Mouse (Mus musculus) neural tube, embryonic 13.5 days (tissue): ENCODE measurements around the gene Ano9. TPM values are rescaled to one million over a fixed set of nuclear protein-coding genes. Genes with fewer than 3 reads are reported as not detected.

Experiments used
- ATAC-seq: fragments of 200-750 bp; cut with Nextera tagmentation; 2 replicates; pipeline ENCODE4 v1.8.0; 2017; ENCODE audit warnings: low read depth, mild to moderate bottlenecking, moderate TSS enrichment, moderate library complexity
- H3K27ac ChIP-seq: fragments of 300-500 bp; sonication (generic); replicated peaks from 2 replicates; pipeline ENCODE4 v1.5.1; 2015; ENCODE audit warnings: moderate library complexity, mild to moderate bottlenecking, inconsistent platforms
- H3K27me3 ChIP-seq: fragments of 300-500 bp; sonication (generic); 2 replicates; pipeline ENCODE4 v1.6.1; 2015; ENCODE audit warnings: mild to moderate bottlenecking, inconsistent platforms
- H3K36me3 ChIP-seq: fragments of 300-500 bp; sonication (generic); 2 replicates; pipeline ENCODE4 v1.6.1; 2015; ENCODE audit warnings: mild to moderate bottlenecking, inconsistent platforms
- H3K4me1 ChIP-seq: fragments of 300-500 bp; sonication (generic); replicated peaks from 2 replicates; pipeline ENCODE4 v1.6.1; 2015; ENCODE audit warnings: inconsistent platforms
- H3K4me2 ChIP-seq: fragments of 300-500 bp; sonication (generic); 2 replicates; pipeline ENCODE4 v1.6.1; 2015; ENCODE audit warnings: inconsistent platforms, mild to moderate bottlenecking, moderate library complexity
- H3K4me3 ChIP-seq: fragments of 300-500 bp; sonication (generic); 2 replicates; pipeline ENCODE4 v1.5.1; 2015; ENCODE audit warnings: mild to moderate bottlenecking, inconsistent platforms
- H3K9ac ChIP-seq: fragments of 300-500 bp; sonication (generic); 2 replicates; pipeline ENCODE4 v1.6.1; 2015; ENCODE audit warnings: moderate library complexity, mild to moderate bottlenecking, inconsistent platforms
- H3K9me3 ChIP-seq: fragments of 300-500 bp; sonication (generic); 2 replicates; pipeline ENCODE4 v1.6.1; 2016; ENCODE audit warnings: inconsistent platforms
- WGBS: fragments of 180-500 bp; shearing (Covaris S2); methylation state at CpG from one replicate; pipeline ENCODE4 v1.1.7; 2015; 5-methylcytosine and 5-hydroxymethylcytosine counted together
- polyA plus RNA-seq: library from polyadenylated mRNA; unstranded; fragments of >200 nt; fragmentation: Nextera tagmentation; extraction: Ambion mirVana; gene quantifications from 2 replicates; pipeline ENCODE4 v1.2.1, GENCODE M21; 2015

The Ano9 gene
- polyA plus RNA-seq, 1 experiment from 2014 or later, result 0.27 TPM

DNA sequence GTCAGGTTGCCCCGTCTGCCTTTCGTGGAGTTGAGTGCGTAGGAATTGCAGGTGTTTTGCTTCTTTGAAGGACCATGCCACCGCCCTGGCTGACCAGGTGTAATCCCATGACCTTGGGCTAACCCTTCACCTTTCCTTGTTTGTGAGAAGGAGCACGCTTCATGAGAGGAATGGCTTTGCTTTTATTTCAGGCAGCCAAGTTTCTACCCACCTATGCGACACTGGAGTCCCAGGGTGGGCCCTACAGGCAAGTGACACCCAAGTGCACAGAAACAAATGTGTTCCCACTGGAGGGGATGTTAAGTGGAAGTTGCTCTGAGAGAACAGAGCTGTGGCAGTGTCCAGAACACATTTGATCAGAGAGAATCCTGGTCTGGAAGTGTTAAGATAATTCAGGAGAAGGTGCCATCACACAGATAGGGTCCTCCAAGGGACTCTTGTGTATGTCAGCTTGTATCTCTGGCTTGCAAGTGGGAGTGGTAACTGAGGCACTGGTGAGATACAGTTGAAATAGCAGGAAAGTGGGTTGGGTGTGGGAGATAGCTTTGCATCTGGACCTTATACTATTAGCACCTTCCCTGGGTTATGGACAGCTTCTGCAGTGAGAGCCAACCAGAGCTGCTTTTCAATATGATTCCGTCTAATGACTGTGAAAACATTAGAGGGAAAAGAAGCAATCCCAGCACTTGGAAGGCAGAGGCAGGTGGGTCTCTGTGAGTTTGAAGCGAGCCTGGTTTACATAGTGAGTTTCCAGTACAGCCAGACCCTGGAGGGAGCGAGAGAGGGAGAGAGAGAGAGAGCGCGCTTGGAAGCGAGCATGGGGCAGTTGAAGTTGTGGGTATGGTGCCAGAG is 14.5 kb upstream of the Ano9 start:
- Histone ChIP-seq H3K27me3 (no peaks in the 10 kb centered on the region), H3K27ac (no peak overlapping the region), H3K4me3 (peak overlapping the region; percentile 87), H3K4me1 (peaks cover 22% of the 10 kb centered on the region), H3K4me2 (peak overlapping the region; percentile 91), H3K36me3 (peaks cover 22% of the 10 kb centered on the region), H3K9me3 (no peaks in the 10 kb centered on the region), H3K9ac (peak overlapping the region; percentile 95)
- no peak for ATAC-seq
- WGBS, result 60% methylated on average over 12 of the region's 12 CpGs

DNA sequence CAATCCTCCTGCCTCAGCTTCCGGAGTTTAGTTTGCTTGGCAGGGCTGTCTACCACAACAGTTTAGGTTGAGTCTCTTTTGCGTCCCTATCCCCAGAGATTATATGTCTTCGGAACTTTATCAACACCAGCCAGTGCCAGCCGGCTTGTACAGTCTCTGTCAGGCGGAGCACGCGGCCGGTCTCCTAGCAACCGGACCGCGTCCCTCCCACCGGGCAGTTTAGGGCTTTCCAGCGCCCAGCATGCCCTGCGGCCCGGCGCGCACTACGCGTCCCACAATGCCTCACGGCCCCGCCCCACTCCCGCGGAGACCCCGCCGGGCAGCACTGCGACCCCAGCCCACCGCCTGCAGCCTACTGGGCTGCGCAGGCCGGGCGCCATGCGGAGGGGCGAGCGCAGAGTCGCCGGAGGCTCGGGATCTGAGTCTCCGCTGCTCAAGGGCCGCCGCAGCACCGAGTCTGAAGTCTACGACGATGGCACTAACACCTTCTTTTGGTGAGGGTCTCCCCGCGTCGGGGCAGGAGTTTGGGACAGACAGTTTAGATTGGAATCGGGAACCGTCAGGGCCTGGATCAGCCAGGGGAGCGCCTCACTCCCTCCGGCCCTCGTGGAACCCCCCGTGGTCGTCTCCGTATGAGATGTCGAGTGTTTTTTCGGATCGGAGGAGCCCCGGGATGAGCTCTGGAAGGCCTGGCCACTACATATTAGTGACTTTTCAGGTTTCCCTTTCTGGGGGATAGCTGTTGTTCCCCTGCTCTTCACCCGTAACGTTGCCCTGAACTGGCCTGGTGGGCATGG is 13.6 kb upstream of the Ano9 start:
- Histone ChIP-seq H3K4me2 (peak overlapping the region; percentile 91), H3K4me3 (peak overlapping the region; percentile 87), H3K9ac (peak overlapping the region; percentile 95), H3K4me1 (peaks cover 22% of the 10 kb centered on the region), H3K36me3 (peaks cover 13% of the 10 kb centered on the region), H3K27me3 (no peaks in the 10 kb centered on the region), H3K27ac (peak overlapping the region; percentile 69; the same call in 1 of the 2 replicates), H3K9me3 (no peaks in the 10 kb centered on the region)
- WGBS, result under 1% methylated on average over 59 of the region's 59 CpGs
- peak; percentile 98 for ATAC-seq

DNA sequence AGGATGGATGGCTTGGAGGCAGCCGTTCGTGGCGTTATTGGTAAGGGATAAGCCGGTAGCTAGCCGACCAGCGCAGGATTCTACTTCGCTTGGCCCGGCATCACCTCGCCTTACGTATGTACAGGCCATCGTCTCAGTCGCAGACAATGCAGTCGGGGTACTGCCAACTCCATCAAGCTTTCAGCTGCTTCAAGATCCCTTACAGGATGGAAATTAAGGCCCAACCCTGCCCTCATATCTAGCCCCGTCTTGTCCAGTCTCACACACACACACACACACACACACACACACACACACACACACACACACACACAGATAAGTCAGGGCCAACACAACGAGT is 5.9 kb upstream of the Ano9 start:
- 2% methylated on average over 15 of the region's 15 CpGs for WGBS

DNA sequence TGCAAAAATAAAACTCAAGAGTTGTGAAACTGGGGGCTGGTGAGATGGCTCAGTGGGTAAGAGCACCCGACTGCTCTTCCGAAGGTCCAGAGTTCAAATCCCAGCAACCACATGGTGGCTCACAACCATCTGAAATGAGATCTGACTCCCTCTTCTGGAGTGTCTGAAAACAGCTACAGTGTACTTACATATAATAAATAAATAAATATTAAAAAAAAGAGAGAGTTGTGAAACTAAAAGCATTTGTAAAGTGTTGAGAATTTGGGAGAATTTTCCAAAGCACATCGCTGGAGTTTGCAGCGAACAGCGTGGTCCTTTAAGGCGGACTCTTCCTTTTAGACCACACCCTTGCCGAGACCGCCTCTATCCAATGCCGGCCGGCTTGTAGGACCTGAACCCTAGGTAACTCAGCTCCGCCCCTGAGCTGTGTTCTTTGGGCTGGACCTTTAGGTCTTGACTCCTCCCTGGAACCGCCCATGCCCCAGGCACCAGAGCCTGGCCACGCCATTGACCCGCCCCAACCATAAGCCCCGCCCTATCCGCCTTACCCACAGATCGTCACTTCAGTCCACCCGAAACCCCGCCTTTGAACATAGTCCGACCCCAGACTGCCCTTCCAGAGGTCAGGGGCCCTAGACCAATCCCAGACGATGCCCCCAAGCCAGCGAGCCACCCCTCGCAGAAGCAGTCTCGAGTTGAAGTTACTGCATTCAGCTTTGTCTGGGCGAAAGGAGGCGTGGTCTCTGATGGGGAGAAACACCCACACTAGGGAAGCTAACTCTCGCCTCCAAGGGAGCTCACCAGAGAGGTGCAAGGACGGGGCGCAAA is 5.3 kb upstream of the Ano9 start:
- no peaks in the 10 kb centered on the region for H3K36me3 ChIP-seq
- peak overlapping the region; percentile 74 for H3K9ac ChIP-seq
- ATAC-seq, result peak; percentile 97
- H3K4me3 ChIP-seq, result peak overlapping the region; percentile 62
- peak overlapping the region; percentile 88 for H3K27ac ChIP-seq
- 2% methylated on average over 29 of the region's 29 CpGs for WGBS
- H3K27me3 ChIP-seq, result no peaks in the 10 kb centered on the region
- H3K4me1 ChIP-seq, result peaks cover 7% of the 10 kb centered on the region; the same call in 1 of the 2 replicates
- H3K4me2 ChIP-seq, result peak overlapping the region; percentile 69
- H3K9me3 ChIP-seq, result no peaks in the 10 kb centered on the region

More for the DNA sequence above, 5.9 kb upstream of the Ano9 start:
- H3K4me1 ChIP-seq, result peaks cover 7% of the 10 kb centered on the region; the same call in 1 of the 2 replicates
- H3K9ac ChIP-seq, result peak overlapping the region; percentile 74
- H3K27ac ChIP-seq, result peak overlapping the region; percentile 88
- no peaks in the 10 kb centered on the region for H3K9me3 ChIP-seq
- peak overlapping the region; percentile 69 for H3K4me2 ChIP-seq
- ATAC-seq, result peak; percentile 34; the same call in 1 of the 2 replicates
- no peaks in the 10 kb centered on the region for H3K27me3 ChIP-seq
- peak overlapping the region; percentile 62 for H3K4me3 ChIP-seq
- H3K36me3 ChIP-seq, result no peaks in the 10 kb centered on the region

DNA sequence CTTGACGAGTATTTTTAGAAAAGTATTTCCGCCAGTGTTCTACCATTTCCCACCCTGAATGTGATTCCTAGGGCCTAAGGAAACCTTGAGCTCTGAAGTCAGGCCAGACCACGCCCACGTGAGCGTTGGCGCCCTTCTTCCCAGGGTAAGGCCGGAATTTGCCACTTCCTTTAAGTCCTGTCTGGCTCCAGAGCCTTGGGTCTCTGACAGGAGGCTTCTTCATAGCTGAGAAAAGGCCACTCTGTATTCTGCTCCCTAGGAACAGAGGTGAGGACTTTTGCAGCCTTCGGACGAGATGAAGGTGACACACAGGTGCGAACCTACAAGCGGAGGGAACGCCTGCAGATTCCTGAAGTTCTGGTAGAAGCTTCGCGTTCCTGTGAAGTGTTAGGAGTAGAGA is 4.6 kb upstream of the Ano9 start, which contains the start of gene Ptdss2:
Ptdss2 (plus strand) TSS at position 138 of the 400 bp plus-strand sequence.
- 59% methylated on average over 14 of the region's 14 CpGs for WGBS
- Histone ChIP-seq H3K4me3 (peak within 1 kb of the TSS; percentile 62), H3K36me3 (no peaks in the 10 kb centered on the region), H3K9me3 (no peaks in the 10 kb centered on the region), H3K9ac (peak within 1 kb of the TSS; percentile 74), H3K4me2 (peak within 1 kb of the TSS; percentile 69), H3K27ac (peak within 1 kb of the TSS; percentile 88), H3K4me1 (peaks cover 7% of the 10 kb centered on the region; the same call in 1 of the 2 replicates), H3K27me3 (peaks cover 5% of the 10 kb centered on the region)
- ATAC-seq, result no peak

DNA sequence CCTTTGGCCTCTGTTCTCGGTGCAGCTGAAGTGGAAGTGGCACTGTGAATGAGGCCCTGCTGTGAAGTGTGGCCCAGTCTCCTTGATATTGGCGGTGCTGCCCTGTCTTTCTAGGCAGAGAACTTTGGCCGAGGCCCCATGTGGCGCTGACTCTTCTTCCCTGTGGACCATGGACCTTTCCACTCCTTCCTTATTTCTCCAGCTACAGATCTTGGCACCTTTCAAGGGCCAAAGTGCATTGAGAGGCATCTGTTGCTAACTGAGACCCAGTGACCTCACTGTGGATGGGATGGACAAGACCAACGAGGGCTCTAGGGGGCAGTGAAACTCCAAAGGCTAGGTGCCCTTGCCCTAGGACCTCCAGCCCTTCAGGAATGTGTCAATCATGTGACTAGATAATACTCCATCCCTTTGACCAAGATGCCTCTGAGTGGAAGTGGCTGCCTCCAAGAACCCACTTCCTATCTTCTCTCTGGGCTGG is 3.5 kb upstream of the Ano9 start:
- Histone ChIP-seq H3K9me3 (no peaks in the 10 kb centered on the region), H3K36me3 (no peaks in the 10 kb centered on the region), H3K27me3 (peaks cover 7% of the 10 kb centered on the region), H3K4me2 (no peak overlapping the region), H3K9ac (no peak overlapping the region), H3K4me3 (no peak overlapping the region), H3K27ac (no peak overlapping the region), H3K4me1 (peaks cover 7% of the 10 kb centered on the region; the same call in 1 of the 2 replicates)
- ATAC-seq, result no peak
- WGBS, result 83% methylated on average over 5 of the region's 5 CpGs

DNA sequence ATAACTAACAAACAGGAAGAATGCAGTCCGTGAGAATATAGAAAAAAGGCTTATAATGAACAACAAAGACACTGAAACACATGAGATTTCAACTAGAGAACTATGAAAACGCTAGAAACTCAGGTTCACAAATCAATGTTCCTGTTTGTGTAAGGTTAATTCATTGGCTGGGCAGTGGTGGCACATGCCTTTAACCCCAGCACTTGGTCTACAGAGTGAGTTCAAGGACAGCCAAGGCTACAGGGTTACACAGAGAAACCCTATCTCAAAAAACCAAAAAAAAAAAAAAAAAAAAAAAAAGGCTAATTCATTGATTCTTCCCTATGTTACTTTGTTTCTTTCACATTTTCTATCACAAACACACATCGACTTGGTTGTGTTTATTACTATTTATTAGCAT is 3.0 kb upstream of the Ano9 start:
- no peak for ATAC-seq
- no peak overlapping the region for H3K9ac ChIP-seq
- H3K9me3 ChIP-seq, result no peaks in the 10 kb centered on the region
- 90% methylated on average over 3 of the region's 3 CpGs for WGBS
- no peaks in the 10 kb centered on the region for H3K36me3 ChIP-seq
- peaks cover 7% of the 10 kb centered on the region; the same call in 1 of the 2 replicates for H3K4me1 ChIP-seq
- H3K4me2 ChIP-seq, result no peak overlapping the region
- H3K27me3 ChIP-seq, result peaks cover 7% of the 10 kb centered on the region
- no peak overlapping the region for H3K4me3 ChIP-seq
- no peak overlapping the region for H3K27ac ChIP-seq

DNA sequence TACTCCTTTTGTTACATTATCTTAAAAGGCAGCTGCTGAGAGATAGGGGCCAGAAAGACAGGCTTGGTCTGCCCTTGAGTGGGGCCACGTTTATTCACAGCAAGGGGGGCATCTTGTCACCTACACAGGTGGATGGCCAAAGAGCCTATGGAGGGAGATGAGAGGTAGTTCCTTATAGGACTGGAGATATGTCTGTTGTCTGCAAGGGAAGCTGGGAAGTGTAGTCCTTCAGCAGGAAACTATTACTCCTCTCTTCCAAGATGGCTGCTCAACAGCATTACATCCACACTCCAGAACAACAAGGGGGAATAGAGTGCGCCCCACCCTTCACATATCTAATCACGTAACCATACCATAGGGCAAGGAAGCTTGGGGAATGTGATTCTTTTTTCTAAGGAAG is 1.9 kb upstream of the Ano9 start:
- H3K4me1 ChIP-seq, result peaks cover 7% of the 10 kb centered on the region; the same call in 1 of the 2 replicates
- WGBS, result 72% methylated on average over 3 of the region's 3 CpGs
- no peak for ATAC-seq
- no peak overlapping the region for H3K27ac ChIP-seq
- H3K36me3 ChIP-seq, result no peaks in the 10 kb centered on the region
- H3K9ac ChIP-seq, result no peak overlapping the region
- H3K9me3 ChIP-seq, result no peaks in the 10 kb centered on the region
- H3K4me3 ChIP-seq, result no peak overlapping the region
- peaks cover 11% of the 10 kb centered on the region for H3K27me3 ChIP-seq
- no peak overlapping the region for H3K4me2 ChIP-seq

DNA sequence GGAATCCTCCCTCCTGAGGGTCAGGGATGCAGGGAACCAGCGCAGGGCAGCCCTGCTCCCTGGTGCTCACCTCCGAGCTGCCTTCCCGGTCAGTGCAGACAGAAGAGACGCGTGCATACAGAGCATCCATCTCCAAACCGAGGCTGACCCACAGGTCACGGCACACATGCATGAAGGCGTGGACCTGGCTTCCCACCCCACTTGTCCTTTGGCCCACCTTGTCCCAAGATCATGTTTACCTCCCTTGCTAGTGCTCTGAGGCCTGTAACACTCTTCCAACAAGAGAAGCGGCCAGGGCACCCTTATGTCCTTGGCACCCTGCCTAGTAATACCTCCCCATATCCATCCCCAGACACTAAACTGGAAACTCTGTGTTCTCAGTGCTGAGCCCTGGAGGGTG is 1.7 kb downstream of the Ano9 start:
- no peak for ATAC-seq
- no peak overlapping the region for H3K4me3 ChIP-seq
- H3K27me3 ChIP-seq, result peaks cover 11% of the 10 kb centered on the region
- no peaks in the 10 kb centered on the region for H3K36me3 ChIP-seq
- H3K9ac ChIP-seq, result no peak overlapping the region
- no peaks in the 10 kb centered on the region for H3K9me3 ChIP-seq
- H3K27ac ChIP-seq, result no peak overlapping the region
- no peaks in the 10 kb centered on the region for H3K4me1 ChIP-seq
- WGBS, result 91% methylated on average over 9 of the region's 9 CpGs
- no peak overlapping the region for H3K4me2 ChIP-seq

DNA sequence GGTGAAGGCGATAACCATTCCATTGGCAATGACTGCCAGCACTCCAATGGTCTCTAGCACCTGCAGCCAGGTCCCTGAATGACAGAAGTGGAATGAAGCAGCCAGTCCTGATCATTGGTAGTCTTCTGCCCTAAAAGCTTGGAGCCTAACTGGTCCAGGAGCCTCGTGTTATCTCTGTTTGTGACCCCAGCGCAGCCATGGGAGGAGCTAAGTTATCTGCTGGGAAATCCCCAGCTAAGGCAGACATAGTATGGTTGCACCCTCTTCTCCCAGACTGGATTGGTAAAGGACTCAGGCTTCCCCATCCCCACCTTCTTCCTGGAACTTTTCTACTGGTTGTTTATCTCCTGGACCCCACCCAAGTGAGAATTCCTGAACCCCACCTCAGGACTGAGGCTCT is 14.4 kb downstream of the Ano9 start:
- H3K27me3 ChIP-seq, result peaks cover 46% of the 10 kb centered on the region
- H3K4me3 ChIP-seq, result no peak overlapping the region
- 75% methylated on average over 3 of the region's 3 CpGs for WGBS
- no peaks in the 10 kb centered on the region for H3K9me3 ChIP-seq
- no peaks in the 10 kb centered on the region for H3K36me3 ChIP-seq
- no peak overlapping the region for H3K9ac ChIP-seq
- H3K4me1 ChIP-seq, result peaks cover 12% of the 10 kb centered on the region
- ATAC-seq, result no peak
- no peak overlapping the region for H3K27ac ChIP-seq
- no peak overlapping the region for H3K4me2 ChIP-seq

DNA sequence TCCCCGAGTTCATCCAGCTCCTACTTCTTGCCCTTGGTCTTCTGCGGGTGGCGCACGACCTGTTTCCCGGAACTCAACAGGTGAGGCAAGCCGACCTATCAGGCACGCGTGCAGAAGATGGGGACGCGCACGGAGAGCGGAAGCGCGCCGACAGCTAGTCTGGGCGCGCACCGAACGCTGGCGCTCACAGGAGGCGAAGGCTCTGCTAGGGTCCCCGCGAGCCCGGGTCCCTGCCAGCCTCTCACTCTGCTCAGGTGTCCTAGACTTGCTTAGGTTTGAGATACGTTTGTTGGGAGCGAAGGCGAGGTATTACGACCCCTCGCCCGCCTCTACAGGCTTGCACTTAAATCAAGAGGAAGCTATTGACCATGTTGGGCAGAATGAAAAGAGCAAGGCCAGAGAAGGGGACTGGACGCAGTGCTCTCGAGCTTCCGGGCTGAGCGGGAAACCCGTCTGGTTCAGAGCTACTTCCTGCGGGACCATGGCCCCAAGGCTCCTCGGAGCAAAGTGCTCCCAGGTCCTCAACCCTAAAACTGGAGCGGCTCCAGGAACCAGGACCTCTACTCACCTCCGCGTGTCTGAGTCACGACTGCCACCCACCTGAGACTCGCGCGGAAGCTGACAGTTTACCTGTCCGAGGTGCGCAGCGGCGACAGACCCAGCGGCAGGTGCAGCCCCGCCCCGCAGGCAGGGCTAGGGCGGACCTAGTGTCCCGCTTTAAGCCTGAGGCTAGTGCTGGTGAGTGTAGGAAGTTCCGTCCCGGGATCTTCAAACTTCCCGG is 17.5 kb downstream of the Ano9 start, which contains the start of gene Sigirr:
Sigirr (minus strand) TSS at position 662 of the 781 bp plus-strand sequence.
- peak; percentile 59; the same call in 1 of the 2 replicates for ATAC-seq
- WGBS, result 2% methylated on average over 56 of the region's 56 CpGs
- Histone ChIP-seq H3K4me3 (peak within 1 kb of the TSS; percentile 39), H3K27ac (no peak within 1 kb of the TSS), H3K4me1 (peaks cover 12% of the 10 kb centered on the region), H3K9ac (peak within 1 kb of the TSS; percentile 55), H3K27me3 (peaks cover 51% of the 10 kb centered on the region), H3K4me2 (peak within 1 kb of the TSS; percentile 67), H3K36me3 (no peaks in the 10 kb centered on the region), H3K9me3 (no peaks in the 10 kb centered on the region)
